Mouse (Mus musculus): ENCODE results near the gene Icosl. TPM values are rescaled to one million over a fixed set of nuclear protein-coding genes. Genes with fewer than 3 reads are reported as not detected.

Gene Icosl
- 2.6 and 2.9 TPM in 2 replicates for polyA plus RNA-seq (2015; fragmentation: Nextera tagmentation; extraction: Ambion mirVana)

DNA sequence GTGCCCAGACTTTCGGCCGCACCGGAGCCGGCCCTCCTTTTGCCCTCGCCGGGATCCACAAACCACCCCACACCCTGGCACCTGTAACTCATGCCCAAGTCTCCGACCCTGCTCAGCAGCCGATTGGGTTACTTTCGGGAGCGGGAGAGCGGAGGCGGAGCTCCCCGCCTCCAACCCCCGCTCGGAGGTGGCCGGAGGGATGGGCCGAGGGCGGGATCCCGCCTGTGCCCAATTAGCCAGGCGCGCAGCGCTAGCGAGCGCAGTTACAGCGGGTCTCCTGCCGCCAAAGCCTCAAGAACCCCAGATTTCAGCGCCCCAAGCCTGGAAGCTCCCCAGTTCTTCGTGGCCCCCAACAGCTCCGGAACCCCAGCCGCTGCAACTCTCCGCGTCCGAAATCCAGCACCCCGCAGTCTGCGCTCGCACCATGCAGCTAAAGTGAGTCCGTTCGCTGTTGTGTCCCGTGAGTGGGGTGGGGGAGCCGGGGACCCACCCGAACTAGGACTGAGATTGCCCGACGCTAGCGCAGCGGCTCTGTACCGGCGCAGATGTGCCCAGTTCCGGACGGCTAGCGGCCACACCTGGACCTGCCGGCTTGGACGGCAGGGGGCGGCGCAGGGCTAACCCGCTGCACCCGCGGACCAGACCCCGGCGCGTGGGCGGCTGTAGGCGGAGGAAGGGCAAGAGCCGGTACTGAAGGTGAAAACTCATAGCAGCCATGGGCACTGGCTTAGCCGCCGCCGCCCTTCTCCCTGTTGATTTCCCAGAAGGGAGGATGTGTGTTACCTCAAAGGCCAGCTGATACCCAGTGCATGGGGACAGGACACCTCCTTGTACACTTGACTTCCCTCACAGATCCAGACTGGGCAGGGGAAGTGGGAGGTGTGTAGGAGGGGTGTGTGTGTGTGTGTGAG lies at the start of gene Icosl:
Gene Icosl (plus strand): TSS at position 202 of the 911 bp plus-strand sequence.

DNA sequence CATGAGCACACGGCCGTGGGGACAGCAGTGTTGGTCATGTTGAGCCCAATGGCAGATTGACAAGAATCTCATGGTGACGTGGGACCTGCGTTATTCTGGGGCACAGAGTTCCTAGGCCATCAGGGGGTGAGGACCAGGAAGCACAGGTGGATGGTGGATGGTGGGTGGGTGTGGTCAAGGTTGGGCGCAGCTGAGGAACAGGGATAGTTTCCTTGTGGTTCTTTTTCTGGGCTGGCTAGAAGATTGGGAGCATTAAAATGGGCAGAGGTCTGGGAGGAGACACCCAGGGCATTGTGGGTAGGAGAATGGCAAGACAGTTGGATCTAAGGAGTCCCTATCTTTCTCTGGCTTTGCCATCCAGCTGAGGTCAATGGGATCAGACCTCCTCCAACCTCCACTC lies 27.5 kb upstream of the Icosl start, which contains the start of gene Dnmt3l:
Gene Dnmt3l (plus strand): TSS at position 301 of the 400 bp plus-strand sequence.

DNA sequence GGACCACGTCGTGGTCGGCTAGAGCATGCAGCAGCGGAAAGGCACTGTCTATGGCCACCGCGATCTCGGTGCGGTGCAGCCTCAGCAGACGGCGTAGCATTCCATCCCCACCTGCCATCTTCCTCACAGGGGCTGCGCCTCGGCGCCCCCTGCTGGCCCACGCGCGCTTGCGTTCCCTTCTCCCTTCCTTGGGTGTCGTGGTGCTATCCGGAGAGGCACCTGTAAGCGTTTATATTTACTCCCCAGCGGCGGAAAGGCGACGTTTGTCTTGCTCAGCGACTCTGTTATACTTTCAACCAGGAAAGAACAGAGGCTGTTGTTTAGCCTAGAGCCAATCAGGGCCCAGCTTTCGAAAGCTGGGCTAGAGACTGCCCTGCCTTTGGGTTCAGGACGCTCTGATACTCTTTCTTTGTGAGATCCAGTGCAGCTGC lies 25.7 kb upstream of the Icosl start, which contains the start of gene Aire:
Gene Aire (minus strand): TSS at position 205 of the 431 bp plus-strand sequence.

Other genes starting within 250 kb of the Icosl start
- gene Krtap10-4, start 242.2 kb upstream of the Icosl start, polyA plus RNA-seq (2015; fragmentation: Nextera tagmentation; extraction: Ambion mirVana) = not detected in 2 replicates
- gene Krtap10-10, start 233.4 kb upstream of the Icosl start, polyA plus RNA-seq (2015; fragmentation: Nextera tagmentation; extraction: Ambion mirVana) = not detected in 2 replicates
- gene Gm36176, start 222.5 kb upstream of the Icosl start, polyA plus RNA-seq (2015; fragmentation: Nextera tagmentation; extraction: Ambion mirVana) = not detected in 2 replicates
- gene Gm10318, start 216.4 kb upstream of the Icosl start, polyA plus RNA-seq (2015; fragmentation: Nextera tagmentation; extraction: Ambion mirVana) = not detected in 2 replicates
- gene Gm3285, start 207.3 kb upstream of the Icosl start, polyA plus RNA-seq (2015; fragmentation: Nextera tagmentation; extraction: Ambion mirVana) = not detected in 2 replicates
- gene Lrrc3, start 166.8 kb upstream of the Icosl start, polyA plus RNA-seq (2015; fragmentation: Nextera tagmentation; extraction: Ambion mirVana) = 0.61 and 0.74 TPM in 2 replicates
- 0.33 and 0.35 TPM in 2 replicates for gene Trpm2, start 98.7 kb upstream of the Icosl start, polyA plus RNA-seq (2015; fragmentation: Nextera tagmentation; extraction: Ambion mirVana)
- gene 1810043G02Rik, start 90.8 kb upstream of the Icosl start, polyA plus RNA-seq (2015; fragmentation: Nextera tagmentation; extraction: Ambion mirVana) = 12.9 and 13.1 TPM in 2 replicates
- gene Pfkl, start 59.2 kb upstream of the Icosl start, polyA plus RNA-seq (2015; fragmentation: Nextera tagmentation; extraction: Ambion mirVana) = 13.1 and 19.4 TPM in 2 replicates
- gene Dnmt3l, start 27.4 kb upstream of the Icosl start, polyA plus RNA-seq (2015; fragmentation: Nextera tagmentation; extraction: Ambion mirVana) = 0.09 and 0.40 TPM in 2 replicates
- not detected in 2 replicates for gene Aire, start 25.7 kb upstream of the Icosl start, polyA plus RNA-seq (2015; fragmentation: Nextera tagmentation; extraction: Ambion mirVana)
- gene D10Jhu81e, start 100.5 kb downstream of the Icosl start, polyA plus RNA-seq (2015; fragmentation: Nextera tagmentation; extraction: Ambion mirVana) = 57.2 and 59.8 TPM in 2 replicates
- gene Pwp2, start 115.8 kb downstream of the Icosl start, polyA plus RNA-seq (2015; fragmentation: Nextera tagmentation; extraction: Ambion mirVana) = 6.9 TPM in 2 replicates
- 13.8 and 15.5 TPM in 2 replicates for gene Trappc10, start 175.3 kb downstream of the Icosl start, polyA plus RNA-seq (2015; fragmentation: Nextera tagmentation; extraction: Ambion mirVana)